Mouse (Mus musculus): Measurements from ENCODE around the gene Mrpl4.

- no peak for TF ChIP-seq POLR2AphosphoS2 (IDR thresholded peaks at IDR 0.05; ENCODE audit: low read depth, low read length)
- TF ChIP-seq NELFE (IDR thresholded peaks at IDR 0.05; ENCODE audit: low read depth, low read length): no peak
- no peak for TF ChIP-seq HCFC1 (IDR thresholded peaks at IDR 0.05; ENCODE audit: low read depth, low read length)
- no peak for TF ChIP-seq CTCF (conservative IDR thresholded peaks at IDR 0.05 in 1 of 2, IDR thresholded peaks at IDR 0.05 in 1 of 2; ENCODE audit: low read depth in 2 of 2, low read length in 2 of 2)
- no peak for TF ChIP-seq ZKSCAN1 (IDR thresholded peaks at IDR 0.05; ENCODE audit: borderline replicate concordance, low read depth, low read length)
- no peak for TF ChIP-seq KAT2A (IDR thresholded peaks at IDR 0.05; ENCODE audit: insufficient replicate concordance, low read length)
- no peak for TF ChIP-seq CHD2 (IDR thresholded peaks at IDR 0.05; ENCODE audit: low read length)
These were observed 41.0 kb upstream of the Mrpl4 start for GRCm38 (mm10) chr9:20961557-20961956.
